Comparison of ENCODE assay signal across 14 mouse cellular contexts in genomic region chr16:36063315-36063714, GRCm38 (mm10). TPM values are rescaled to one million over a fixed set of nuclear protein-coding genes. Genes with fewer than 3 reads are reported as not detected.
DNase-seq lines count a peak whose midpoint lies in the region; ATAC-seq and TF ChIP-seq lines count a peak whose summit lies in the region.
"Had no signal": no experiment of that assay in that cellular context is flagged by ENCODE, and none has a peak within 500 bp of the region (broad histone marks: within the 10 kb centered on the region; RNA-seq: fewer than 3 reads in every experiment).

No protein-coding gene starts in this region.

- no peaks in the 10 kb centered on the region for H3K27me3 ChIP-seq in hindbrain, postnatal 0 days (ENCODE audit: insufficient read depth, low read length)
- H3K27me3 ChIP-seq in hindbrain, embryonic 10.5 days (ENCODE audit: insufficient read depth, poor library complexity, severe bottlenecking), result no peaks in the 10 kb centered on the region
- H3K27me3 ChIP-seq: hindbrain, embryonic 12.5 days; stomach, embryonic 15.5 days had no signal

- no peaks in the 10 kb centered on the region for H3K4me1 ChIP-seq in hindbrain, postnatal 0 days (ENCODE audit: insufficient read depth, low read length)
- peaks cover 7% of the 10 kb centered on the region for H3K4me1 ChIP-seq in hindbrain, embryonic 10.5 days (replicated peaks)

- WGBS in hindbrain, postnatal 0 days, result 55% methylated on average over 2 of the region's 2 CpGs
- 86% methylated on average over 2 of the region's 2 CpGs for WGBS in hindbrain, embryonic 10.5 days

- peak overlapping the region; percentile 8; the same call in 1 of the 2 replicates for H3K27ac ChIP-seq in hindbrain, postnatal 0 days
- no peak overlapping the region for H3K27ac ChIP-seq in hindbrain, embryonic 10.5 days
- H3K27ac ChIP-seq: hindbrain, embryonic 12.5 days; stomach, embryonic 15.5 days had no signal

- no peak overlapping the region for H3K4me3 ChIP-seq in hindbrain, postnatal 0 days (ENCODE audit: low read length)
- no peak overlapping the region for H3K4me3 ChIP-seq in hindbrain, embryonic 10.5 days
- H3K4me3 ChIP-seq: hindbrain, embryonic 12.5 days; stomach, embryonic 15.5 days had no signal

- H3K9me3 ChIP-seq in hindbrain, postnatal 0 days (ENCODE audit: low read length), result no peaks in the 10 kb centered on the region
- no peaks in the 10 kb centered on the region for H3K9me3 ChIP-seq in hindbrain, embryonic 10.5 days
- H3K9me3 ChIP-seq: hindbrain, embryonic 12.5 days; stomach, embryonic 15.5 days had no signal

- H3K36me3 ChIP-seq in hindbrain, postnatal 0 days (ENCODE audit: insufficient read depth, low read length), result no peaks in the 10 kb centered on the region
- H3K36me3 ChIP-seq in hindbrain, embryonic 10.5 days, result peaks cover 19% of the 10 kb centered on the region; the same call in 1 of the 2 replicates
- H3K36me3 ChIP-seq: hindbrain, embryonic 12.5 days had no signal

- H3K9ac ChIP-seq in hindbrain, postnatal 0 days (replicated peaks; ENCODE audit: low read length), result no peak overlapping the region
- H3K9ac ChIP-seq: hindbrain, embryonic 12.5 days; lung, embryonic 14.5 days; stomach, embryonic 15.5 days had no signal

- H3K4me2 ChIP-seq in hindbrain, postnatal 0 days (ENCODE audit: low read depth, low read length), result no peak overlapping the region
- H3K4me2 ChIP-seq: hindbrain, embryonic 12.5 days; lung, embryonic 14.5 days; stomach, embryonic 15.5 days had no signal

- ATAC-seq in hindbrain, postnatal 0 days, result peak; percentile 76
- ATAC-seq: CD4-positive, CD25-positive, alpha-beta regulatory T cell, adult 4 months had no signal

- TF ChIP-seq CTCF in hindbrain, postnatal 0 days (IDR thresholded peaks at IDR 0.05; ENCODE audit: low read depth), result no peak

- peak; percentile 26 for DNase-seq in gastrocnemius, postnatal 14 days
- no peak for DNase-seq in gastrocnemius, postnatal 4 days (ENCODE audit: low spot score in 2 of 2)
- DNase-seq in hindbrain, postnatal 0 days (ENCODE audit: low spot score), result peak; percentile 45
- DNase-seq in hindbrain, embryonic 10.5 days (ENCODE audit: low spot score), result no peak
- DNase-seq in right cerebral cortex, postnatal 10 days (ENCODE audit: low spot score in 2 of 2), result peak; percentile 30 to 48
- DNase-seq in right cerebral cortex, adult 2 months (ENCODE audit: low spot score in 2 of 2), result no peak
- DNase-seq in ovary, postnatal 36 days (ENCODE audit: low spot score), result no peak
- DNase-seq: embryo, embryonic 11 days; kidney, adult 2 months; lung, embryonic 14.5 days; thymus, postnatal 36 days had no signal

- intact Hi-C loops in gastrocnemius, postnatal 14 days (cut with DNase I; ENCODE audit: low total_unique reads), result no loop called here

RNA-seq across cellular contexts. Expression of gene Fam162a, which starts 8.1 kb away (rescaled TPM):
- 100 to 1,000 TPM; 133 TPM for total RNA-seq in gastrocnemius, postnatal 14 days (2021)
- 100 to 1,000 TPM in 1 of 2 experiments, 10 to 100 TPM in 1; 95.0 to 107 TPM for total RNA-seq in gastrocnemius, postnatal 4 days (2021)
- 7.2 and 8.3 TPM in 2 replicates for total RNA-seq in hindbrain, postnatal 0 days (2014; rRNA removed)
- 145 and 146 TPM in 2 replicates for polyA plus RNA-seq in hindbrain, postnatal 0 days (2015; fragmentation: Nextera tagmentation; extraction: Ambion mirVana)
- 250 and 319 TPM in 2 replicates for polyA plus RNA-seq in hindbrain, embryonic 10.5 days (2016; fragmentation: Nextera tagmentation; extraction: Ambion mirVana)

RNA-seq across cellular contexts. Expression of gene Ccdc58, which starts 8.2 kb away (rescaled TPM):
- 10 to 100 TPM; 30.7 to 31.3 TPM for total RNA-seq in gastrocnemius, postnatal 14 days (2021)
- total RNA-seq in gastrocnemius, postnatal 4 days (2021), result 10 to 100 TPM; 38.3 to 42.4 TPM
- 3.8 and 4.9 TPM in 2 replicates for total RNA-seq in hindbrain, postnatal 0 days (2014; rRNA removed)
- 27.8 and 34.0 TPM in 2 replicates for polyA plus RNA-seq in hindbrain, postnatal 0 days (2015; fragmentation: Nextera tagmentation; extraction: Ambion mirVana)
- polyA plus RNA-seq in hindbrain, embryonic 10.5 days (2016; fragmentation: Nextera tagmentation; extraction: Ambion mirVana), result 81.4 and 96.2 TPM in 2 replicates

RNA-seq across cellular contexts. Expression of gene Wdr5b, which starts 22.3 kb away (rescaled TPM):
- 1 to 10 TPM; 2.1 to 2.3 TPM for total RNA-seq in gastrocnemius, postnatal 14 days (2021)
- total RNA-seq in gastrocnemius, postnatal 4 days (2021), result 1 to 10 TPM; 5.0 to 5.3 TPM
- 5.6 and 6.1 TPM in 2 replicates for total RNA-seq in hindbrain, postnatal 0 days (2014; rRNA removed)
- polyA plus RNA-seq in hindbrain, postnatal 0 days (2015; fragmentation: Nextera tagmentation; extraction: Ambion mirVana), result 4.9 and 6.8 TPM in 2 replicates
- 7.6 and 10.2 TPM in 2 replicates for polyA plus RNA-seq in hindbrain, embryonic 10.5 days (2016; fragmentation: Nextera tagmentation; extraction: Ambion mirVana)

Comparison
In these comparisons a context has a peak if more than half of its experiments do, and no peak if none do; other contexts are left out.
1. DNase-seq: peak in gastrocnemius, postnatal 14 days (single experiment), hindbrain, postnatal 0 days (single experiment) and right cerebral cortex, postnatal 10 days (2 of 2); none in gastrocnemius, postnatal 4 days (0 of 2), hindbrain, embryonic 10.5 days (single experiment), right cerebral cortex, adult 2 months (0 of 2) and ovary, postnatal 36 days (single experiment).
2. RNA of gene Fam162a, which starts 8.1 kb away (total RNA-seq): 133 TPM in gastrocnemius, postnatal 14 days and 95.0 to 107 TPM in gastrocnemius, postnatal 4 days; 7.2 to 8.3 TPM in hindbrain, postnatal 0 days; every median in the first group is over 10 times any median in the second.